Mouse (Mus musculus) urinary bladder, postnatal 4 days (tissue): ENCODE data around the gene St8sia4.
A peak's percentile ranks its signal among the peaks of the same experiment; 100 is the strongest.

Experiments used
- DNase-seq, 2 experiments: peaks; one replicate each; pipeline ENCODE4 v3.0.0; 2021 to 2022; ENCODE audit warnings: low spot score in 2 of 2

Gene St8sia4

GRCm38 (mm10) chr1:95667435-95668252 is at the start of gene St8sia4:
Gene St8sia4 (minus strand): TSS chr1:95667571.
- peak; percentile 62 to 67 for DNase-seq

GRCm38 (mm10) chr1:95709181-95709580 is 41.8 kb upstream of the St8sia4 start:
- DNase-seq: no peak

- DNase-seq: no peak
Observed at GRCm38 (mm10) chr1:95699903-95700302, 32.5 kb upstream of the St8sia4 start.

GRCm38 (mm10) chr1:95674052-95674451 is 6.7 kb upstream of the St8sia4 start:
- DNase-seq: no peak

GRCm38 (mm10) chr1:95668253-95668805 is 958 bp upstream of the St8sia4 start:
- DNase-seq: no peak

GRCm38 (mm10) chr1:95666541-95667320 is 640 bp downstream of the St8sia4 start:
- no peak for DNase-seq

- DNase-seq: no peak
Observed at GRCm38 (mm10) chr1:95665951-95666484, 1.4 kb downstream of the St8sia4 start.

- DNase-seq: no peak
Observed at GRCm38 (mm10) chr1:95664969-95665702, 2.2 kb downstream of the St8sia4 start.

GRCm38 (mm10) chr1:95664321-95664825 is 3.0 kb downstream of the St8sia4 start:
- DNase-seq: no peak

- DNase-seq: no peak
Observed at GRCm38 (mm10) chr1:95657051-95657668, 10.2 kb downstream of the St8sia4 start.

- no peak for DNase-seq
Observed at GRCm38 (mm10) chr1:95655564-95655963, 11.8 kb downstream of the St8sia4 start.

- no peak for DNase-seq
Observed at GRCm38 (mm10) chr1:95653445-95653844, 13.9 kb downstream of the St8sia4 start.

- DNase-seq: no peak
Observed at GRCm38 (mm10) chr1:95644292-95644691, 23.1 kb downstream of the St8sia4 start.

- no peak for DNase-seq
Observed at GRCm38 (mm10) chr1:95639001-95639400, 28.4 kb downstream of the St8sia4 start.

- no peak for DNase-seq
Observed at GRCm38 (mm10) chr1:95624376-95624775, 43.0 kb downstream of the St8sia4 start.

GRCm38 (mm10) chr1:95618647-95619046 is 48.7 kb downstream of the St8sia4 start:
- DNase-seq: no peak

GRCm38 (mm10) chr1:95618125-95618524 is 49.2 kb downstream of the St8sia4 start:
- no peak for DNase-seq

- DNase-seq: no peak
Observed at GRCm38 (mm10) chr1:95610017-95610416, 57.4 kb downstream of the St8sia4 start.

GRCm38 (mm10) chr1:95609045-95609444 is 58.3 kb downstream of the St8sia4 start:
- no peak for DNase-seq

GRCm38 (mm10) chr1:95605458-95605857 is 61.9 kb downstream of the St8sia4 start:
- DNase-seq: no peak

GRCm38 (mm10) chr1:95598108-95598507 is 69.3 kb downstream of the St8sia4 start:
- DNase-seq: no peak
